Mouse (Mus musculus): ENCODE data around the gene Rasl10a.
"Not testable (repeated sequence)": the region's sequence is repeated elsewhere in the genome, so short reads cannot be mapped to it uniquely, and the experiment has no call there.

Gene Rasl10a

DNA sequence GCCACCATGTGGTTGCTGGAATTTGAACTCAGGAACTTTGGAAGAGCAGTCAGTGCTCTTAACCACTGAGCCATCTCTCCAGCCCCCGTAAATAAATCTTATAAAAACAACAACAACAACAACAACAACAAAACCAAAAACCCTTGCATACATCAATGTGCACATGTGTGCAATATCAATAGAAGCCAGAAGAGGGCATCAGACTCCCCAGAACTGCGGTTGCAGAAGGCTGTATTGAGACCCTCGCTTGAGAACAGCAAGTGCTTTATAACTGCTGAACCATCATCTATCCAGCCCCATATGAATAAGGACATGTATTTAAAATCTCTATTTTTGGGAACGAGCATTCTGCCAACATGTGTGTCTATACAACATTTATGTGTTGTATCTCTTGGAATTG is 17.0 kb downstream of the Rasl10a start:
- peak; percentile 50 for DNase-seq (ENCODE audit: low read depth)

GRCm38 (mm10) chr11:5075760-5076159 is 17.8 kb downstream of the Rasl10a start:
- no peak for DNase-seq (ENCODE audit: low read depth)

- DNase-seq (ENCODE audit: low read depth), result not testable (repeated sequence)
These were observed 18.9 kb downstream of the Rasl10a start for GRCm38 (mm10) chr11:5076843-5077242.

- DNase-seq (ENCODE audit: low read depth), result no peak
These were observed 31.2 kb downstream of the Rasl10a start for GRCm38 (mm10) chr11:5089147-5089546.

DNA sequence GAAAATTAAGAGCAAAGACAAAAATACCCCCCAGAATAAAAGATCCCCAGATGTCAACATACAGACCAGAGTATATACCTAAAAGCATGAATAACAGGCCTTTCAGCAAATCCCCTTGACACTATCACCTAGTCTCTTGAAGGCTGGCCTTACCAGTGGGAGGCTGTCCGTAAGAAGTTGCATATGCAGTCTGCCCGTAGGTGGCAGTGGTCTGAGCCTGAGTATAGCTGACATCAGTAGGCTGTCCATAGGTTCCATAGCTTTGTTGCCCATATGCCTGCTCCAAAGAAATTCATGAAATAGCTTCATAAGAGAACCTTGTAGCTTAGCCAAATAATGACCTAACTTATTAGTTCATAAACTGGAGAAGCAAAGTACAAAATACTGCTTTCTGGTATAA is 33.8 kb downstream of the Rasl10a start:
- peak; percentile 52 for DNase-seq (ENCODE audit: low read depth)

DNA sequence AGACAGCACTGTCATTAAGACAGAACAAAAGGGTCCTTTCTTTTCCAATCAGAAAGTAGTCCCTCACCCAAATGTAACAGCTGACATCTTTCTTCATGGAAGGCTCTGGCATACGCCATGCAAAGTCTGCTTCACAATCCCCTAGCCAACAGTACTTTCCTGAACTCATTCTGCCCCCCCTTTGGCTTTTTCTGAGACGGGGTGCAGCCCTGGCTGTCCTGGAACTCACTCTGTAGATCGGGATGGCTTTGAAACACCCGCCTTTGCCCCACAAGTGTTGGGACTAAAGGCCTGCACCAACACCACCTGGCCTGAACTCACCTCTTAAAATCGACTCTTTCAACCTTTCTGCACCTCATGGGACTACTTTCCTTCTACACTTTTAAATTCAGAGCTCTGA is 37.9 kb downstream of the Rasl10a start:
- no peak for DNase-seq (ENCODE audit: low read depth)

DNA sequence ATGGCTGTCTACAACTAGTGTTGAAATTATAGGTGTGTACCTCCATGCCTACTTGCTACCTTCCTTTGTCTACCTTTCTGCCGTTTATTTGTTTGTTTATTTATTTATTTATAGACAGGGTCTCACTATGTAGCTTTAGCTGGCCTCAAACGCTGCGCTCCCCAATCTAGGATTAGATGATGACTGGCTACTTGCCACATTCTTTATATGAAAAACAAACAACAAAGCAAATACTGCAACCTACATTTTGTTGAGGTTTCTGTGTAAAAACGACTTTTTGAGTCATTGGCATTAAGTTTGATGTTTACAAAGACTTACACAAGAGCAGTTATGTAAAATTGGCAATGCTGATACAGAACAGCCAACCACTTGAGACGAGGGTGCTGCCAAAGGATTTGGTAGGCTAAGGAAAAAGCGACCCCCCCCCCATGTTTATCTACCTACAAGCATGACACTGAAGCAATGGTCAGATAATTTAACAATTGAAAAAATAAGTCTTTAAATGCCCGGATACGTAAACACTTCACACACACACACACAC is 38.6 kb downstream of the Rasl10a start:
- peak; percentile 62 for DNase-seq (ENCODE audit: low read depth)

DNA sequence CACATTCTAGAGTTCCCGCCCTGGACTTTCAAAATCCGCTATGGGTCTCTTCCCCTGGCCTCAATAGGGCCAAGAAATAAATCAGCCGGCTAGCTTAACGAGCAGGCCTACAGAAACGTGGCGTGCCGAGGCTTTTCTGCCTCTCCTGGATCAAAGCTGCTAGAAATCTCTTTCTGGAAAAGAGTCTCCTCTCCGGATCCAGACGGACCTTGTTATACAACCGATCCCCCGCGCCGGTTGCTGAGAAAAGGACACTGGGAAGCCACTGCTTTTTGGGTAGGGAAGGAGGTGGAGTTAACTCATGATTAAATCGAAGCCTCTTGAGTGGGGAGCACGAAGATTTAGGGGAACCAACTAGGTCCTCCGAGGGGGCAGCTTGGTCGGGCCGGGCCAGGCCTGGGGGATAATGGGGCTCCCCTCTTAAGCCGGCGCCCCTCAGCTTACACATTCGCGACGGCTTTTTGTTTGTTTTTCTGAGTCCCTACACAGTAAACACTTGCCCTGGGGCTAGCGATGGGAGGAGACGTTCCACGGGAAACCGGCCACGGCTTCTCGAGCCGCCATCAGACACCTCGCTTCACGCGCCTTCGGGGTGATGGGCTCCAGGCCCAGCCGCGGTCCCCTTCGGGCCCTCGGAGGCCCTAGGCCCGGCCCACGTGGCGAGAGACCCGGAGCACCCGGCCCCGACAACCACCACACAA is 40.3 kb downstream of the Rasl10a start:
- peak; percentile 57 for DNase-seq (ENCODE audit: low read depth)

GRCm38 (mm10) chr11:5098736-5099542 is 41.0 kb downstream of the Rasl10a start, which contains the start of the genes Rhbdd3 and Ewsr1:
Gene Rhbdd3 (plus strand): TSS chr11:5098926.
Gene Ewsr1 (minus strand): TSS chr11:5099266.
- DNase-seq (ENCODE audit: low read depth), result peak; percentile 99

GRCm38 (mm10) chr11:5099576-5100183 is 41.8 kb downstream of the Rasl10a start:
- peak; percentile 92 for DNase-seq (ENCODE audit: low read depth)

DNA sequence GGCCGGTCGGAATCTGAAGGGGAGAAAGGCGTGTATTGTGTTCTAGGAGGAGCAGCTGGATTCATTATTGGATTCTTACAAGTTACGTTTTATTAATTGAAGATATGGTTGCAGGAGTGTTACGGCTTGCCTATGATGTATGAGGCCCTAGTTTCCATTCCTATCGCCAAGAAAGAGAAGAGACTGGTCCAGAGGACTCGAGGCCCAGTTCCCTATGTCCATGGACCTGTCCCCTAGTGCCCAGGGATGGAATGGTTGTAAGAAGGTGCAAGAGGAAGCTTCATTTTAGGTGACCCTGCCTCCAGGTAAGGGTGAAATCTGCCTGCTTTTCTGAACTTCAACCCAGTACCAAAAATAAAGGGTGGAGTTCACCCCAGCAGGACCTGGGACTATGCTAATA is 42.4 kb downstream of the Rasl10a start:
- peak; percentile 45 for DNase-seq (ENCODE audit: low read depth)

DNA sequence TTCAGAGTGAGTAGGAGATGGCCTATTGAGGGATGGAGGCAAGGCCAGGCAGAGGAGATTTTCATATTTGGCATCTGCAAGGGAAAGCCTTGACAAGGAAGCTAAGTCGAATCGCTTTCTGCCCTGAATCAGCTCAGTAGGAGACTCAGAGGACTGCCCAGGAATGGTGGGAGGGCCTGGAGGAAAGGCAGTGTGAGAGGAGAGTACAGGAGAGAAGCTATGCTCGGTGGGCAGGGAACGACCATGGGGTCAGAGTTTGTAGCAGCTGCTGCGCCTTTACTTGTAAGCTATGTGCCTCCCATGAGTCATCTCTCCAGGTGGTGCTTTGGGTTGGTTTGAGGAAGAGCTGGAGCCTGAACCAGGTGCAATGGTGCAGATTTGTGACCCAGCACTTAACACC is 42.9 kb downstream of the Rasl10a start:
- peak; percentile 33 for DNase-seq (ENCODE audit: low read depth)

DNA sequence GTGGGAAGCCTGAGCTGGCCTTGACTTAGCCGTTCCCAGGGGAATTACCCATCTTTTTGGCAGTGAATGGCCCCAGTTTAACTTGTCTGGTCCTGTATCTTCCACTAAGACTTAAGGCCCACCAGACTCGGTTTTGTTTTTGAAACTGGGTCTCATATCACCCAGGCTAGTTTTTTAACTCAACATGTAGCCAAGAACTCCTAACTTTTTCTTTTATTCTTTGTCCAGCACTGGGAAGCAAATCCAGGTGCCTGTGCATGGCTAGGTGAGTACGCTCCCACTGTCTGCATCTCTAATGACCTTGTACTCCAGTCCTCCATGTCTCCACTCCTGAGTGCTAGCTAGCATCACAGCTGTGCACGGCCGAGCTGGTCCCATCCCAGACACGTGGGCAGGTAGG is 43.7 kb downstream of the Rasl10a start:
- no peak for DNase-seq (ENCODE audit: low read depth)

- DNase-seq (ENCODE audit: low read depth), result no peak
These were observed 44.5 kb downstream of the Rasl10a start for GRCm38 (mm10) chr11:5102384-5102783.

DNA sequence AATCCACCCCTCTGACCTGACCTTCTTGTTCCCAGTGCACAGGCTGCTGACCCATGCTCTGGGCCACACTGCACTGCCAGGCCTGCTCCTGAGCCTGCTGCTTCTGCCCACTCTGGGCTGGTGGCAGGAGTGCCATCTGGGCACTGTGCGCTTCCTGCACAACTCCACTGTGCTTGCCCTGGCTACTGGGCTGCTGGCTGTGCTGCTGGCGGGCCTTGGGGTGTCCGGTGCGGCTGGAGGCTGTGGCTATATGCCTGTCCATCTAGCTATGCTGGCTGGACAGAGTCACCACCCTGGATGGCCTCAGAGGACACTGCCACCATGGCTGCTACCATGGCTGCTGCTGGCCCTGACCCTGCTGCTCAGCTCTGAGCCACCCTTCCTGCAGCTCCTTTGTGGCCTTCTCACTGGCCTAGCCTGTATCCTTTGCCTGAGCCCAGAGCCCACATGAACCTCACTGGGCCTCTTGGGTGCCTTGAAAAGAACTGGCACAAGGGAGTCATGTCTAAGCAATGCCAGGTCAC is 46.1 kb downstream of the Rasl10a start:
- DNase-seq (ENCODE audit: low read depth), result no peak

DNA sequence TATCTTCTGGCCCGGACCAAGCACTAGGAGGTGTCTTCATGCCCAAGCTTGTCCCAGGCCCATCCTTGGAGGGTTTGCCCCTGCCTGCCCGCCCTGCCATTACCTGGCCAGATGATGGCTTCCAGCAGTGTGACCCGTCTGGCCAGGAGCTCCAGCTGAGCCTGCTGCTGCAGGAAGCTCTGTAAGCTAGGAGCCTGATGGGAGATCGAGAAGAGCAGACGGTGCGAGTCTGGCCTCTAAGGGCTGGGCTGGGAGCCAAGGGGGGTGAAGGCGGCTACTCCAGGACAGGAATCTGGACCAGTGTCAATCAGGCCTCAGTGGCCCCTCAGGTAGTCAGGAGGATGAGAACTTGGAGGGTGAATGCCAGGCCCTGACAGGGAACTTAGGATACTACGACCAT is 51.5 kb downstream of the Rasl10a start:
- no peak for DNase-seq (ENCODE audit: low read depth)

Data from NIH3T3 (cell line).